Mouse (Mus musculus): Measurements from ENCODE around the gene Tmem108.

Tmem108 gene

GRCm38 (mm10) chr9:103495391-103495790 lies 266.2 kb downstream of the Tmem108 start:
- no peak for DNase-seq (ENCODE audit: low spot score)

GRCm38 (mm10) chr9:103494346-103495020 lies 267.2 kb downstream of the Tmem108 start:
- peak; percentile 52 for DNase-seq (ENCODE audit: low spot score)

- no peak for DNase-seq (ENCODE audit: low spot score)
These were observed 269.7 kb downstream of the Tmem108 start for GRCm38 (mm10) chr9:103491985-103492384.

- DNase-seq (ENCODE audit: low spot score), result peak; percentile 81
These were observed 271.2 kb downstream of the Tmem108 start for GRCm38 (mm10) chr9:103490439-103490838.

GRCm38 (mm10) chr9:103489883-103490282 lies 271.8 kb downstream of the Tmem108 start:
- DNase-seq (ENCODE audit: low spot score), result no peak

GRCm38 (mm10) chr9:103489096-103489495 lies 272.5 kb downstream of the Tmem108 start:
- DNase-seq (ENCODE audit: low spot score), result no peak

GRCm38 (mm10) chr9:103486262-103486661 lies 275.4 kb downstream of the Tmem108 start:
- DNase-seq (ENCODE audit: low spot score), result no peak

GRCm38 (mm10) chr9:103485606-103486005 lies 276.0 kb downstream of the Tmem108 start:
- no peak for DNase-seq (ENCODE audit: low spot score)

- no peak for DNase-seq (ENCODE audit: low spot score)
These were observed 280.9 kb downstream of the Tmem108 start for GRCm38 (mm10) chr9:103480603-103481220.

- DNase-seq (ENCODE audit: low spot score), result no peak
These were observed 281.5 kb downstream of the Tmem108 start, which contains the start of gene Bfsp2 for GRCm38 (mm10) chr9:103480044-103480576. Gene Bfsp2 (minus strand): TSS chr9:103480420.

- DNase-seq (ENCODE audit: low spot score), result no peak
These were observed 286.2 kb downstream of the Tmem108 start for GRCm38 (mm10) chr9:103475414-103475813.

- no peak for DNase-seq (ENCODE audit: low spot score)
These were observed 287.5 kb downstream of the Tmem108 start for GRCm38 (mm10) chr9:103473915-103474688.

GRCm38 (mm10) chr9:103471784-103472183 lies 289.9 kb downstream of the Tmem108 start:
- DNase-seq (ENCODE audit: low spot score), result no peak

GRCm38 (mm10) chr9:103469516-103469915 lies 292.1 kb downstream of the Tmem108 start:
- no peak for DNase-seq (ENCODE audit: low spot score)

GRCm38 (mm10) chr9:103468911-103469310 lies 292.7 kb downstream of the Tmem108 start:
- DNase-seq (ENCODE audit: low spot score), result no peak

GRCm38 (mm10) chr9:103465711-103466220 lies 295.9 kb downstream of the Tmem108 start:
- DNase-seq (ENCODE audit: low spot score), result no peak

GRCm38 (mm10) chr9:103465293-103465692 lies 296.3 kb downstream of the Tmem108 start:
- no peak for DNase-seq (ENCODE audit: low spot score)

GRCm38 (mm10) chr9:103463833-103464232 lies 297.8 kb downstream of the Tmem108 start:
- no peak for DNase-seq (ENCODE audit: low spot score)

GRCm38 (mm10) chr9:103459839-103460238 lies 301.8 kb downstream of the Tmem108 start:
- no peak for DNase-seq (ENCODE audit: low spot score)

GRCm38 (mm10) chr9:103459307-103459706 lies 302.3 kb downstream of the Tmem108 start:
- DNase-seq (ENCODE audit: low spot score), result no peak

GRCm38 (mm10) chr9:103449651-103450050 lies 312.0 kb downstream of the Tmem108 start:
- DNase-seq (ENCODE audit: low spot score), result no peak

GRCm38 (mm10) chr9:103449092-103449491 lies 312.5 kb downstream of the Tmem108 start:
- DNase-seq (ENCODE audit: low spot score), result no peak
